Mouse (Mus musculus) inflammation-experienced regulatory T-cells, adult 6 months (primary cell): ENCODE measurements around the gene Rdh16. TPM values are rescaled to one million over a fixed set of nuclear protein-coding genes. Genes with fewer than 3 reads are reported as not detected.

Experiments
- polyA plus RNA-seq, 3 experiments: library from polyadenylated mRNA; unstranded; fragments of 100-300 nt; shearing (Covaris generic); gene quantifications; one replicate each; pipeline ENCODE4 v1.2.1; 2017

Rdh16 gene
- polyA plus RNA-seq, 3 experiments from 2014 or later = not detected

Other genes with a start within 250 kb of the Rdh16 start
- 1 to 10 TPM in 1 of 3 experiments, under 1 TPM in 1, not detected in 1; 0.04 to 1.4 TPM for gene Lrp1, start 180.0 kb upstream of the Rdh16 start, polyA plus RNA-seq
- 100 to 1,000 TPM; 148 to 195 (median 176) TPM for gene Stat6, start 158.2 kb upstream of the Rdh16 start, polyA plus RNA-seq
- 1 to 10 TPM; 3.7 to 5.9 (median 5.7) TPM for gene Nemp1, start 134.3 kb upstream of the Rdh16 start, polyA plus RNA-seq
- 1 to 10 TPM; 7.5 to 9.5 (median 7.8) TPM for gene Nab2, start 132.6 kb upstream of the Rdh16 start, polyA plus RNA-seq
- not detected for gene Myo1a, start 96.0 kb upstream of the Rdh16 start, polyA plus RNA-seq
- not detected for gene Tac2, start 76.7 kb upstream of the Rdh16 start, polyA plus RNA-seq
- gene Zbtb39, start 61.6 kb upstream of the Rdh16 start, polyA plus RNA-seq = under 1 TPM; 0.31 to 0.95 (median 0.64) TPM
- under 1 TPM; 0.14 to 0.44 (median 0.37) TPM for gene Gpr182, start 49.4 kb upstream of the Rdh16 start, polyA plus RNA-seq
- gene Rdh1, start 41.4 kb upstream of the Rdh16 start, polyA plus RNA-seq = under 1 TPM in 2 of 3 experiments, not detected in 1; 0.28 TPM
- gene Rdh16f1, start 41.4 kb upstream of the Rdh16 start, polyA plus RNA-seq = 1 to 10 TPM in 1 of 3 experiments, under 1 TPM in 1, not detected in 1; 0.36 to 1.1 TPM
- gene Rdh9, start 24.8 kb upstream of the Rdh16 start, polyA plus RNA-seq = 1 to 10 TPM in 1 of 3 experiments, not detected in 2; 1.3 TPM
- gene Rdh19, start 48.8 kb downstream of the Rdh16 start, polyA plus RNA-seq = not detected
- gene Rdh16f2, start 65.3 kb downstream of the Rdh16 start, polyA plus RNA-seq = not detected
- gene Rdh7, start 87.7 kb downstream of the Rdh16 start, polyA plus RNA-seq = not detected
- not detected for gene Sdr9c7, start 97.4 kb downstream of the Rdh16 start, polyA plus RNA-seq
- not detected for gene Hsd17b6, start 206.5 kb downstream of the Rdh16 start, polyA plus RNA-seq
- gene Prim1, start 214.0 kb downstream of the Rdh16 start, polyA plus RNA-seq = 10 to 100 TPM; 18.1 to 73.7 (median 18.2) TPM
- 1,000 to 10,000 TPM in 2 of 3 experiments, 100 to 1,000 TPM in 1; 923 to 1,212 (median 1,047) TPM for gene Naca, start 234.4 kb downstream of the Rdh16 start, polyA plus RNA-seq